Mouse (Mus musculus): ENCODE measurements around the gene P2ry10b. TPM values are rescaled to one million over a fixed set of nuclear protein-coding genes. Genes with fewer than 3 reads are reported as not detected.

P2ry10b gene
- polyA plus RNA-seq, 1 experiment from 2014 or later = 0.25 TPM

DNA sequence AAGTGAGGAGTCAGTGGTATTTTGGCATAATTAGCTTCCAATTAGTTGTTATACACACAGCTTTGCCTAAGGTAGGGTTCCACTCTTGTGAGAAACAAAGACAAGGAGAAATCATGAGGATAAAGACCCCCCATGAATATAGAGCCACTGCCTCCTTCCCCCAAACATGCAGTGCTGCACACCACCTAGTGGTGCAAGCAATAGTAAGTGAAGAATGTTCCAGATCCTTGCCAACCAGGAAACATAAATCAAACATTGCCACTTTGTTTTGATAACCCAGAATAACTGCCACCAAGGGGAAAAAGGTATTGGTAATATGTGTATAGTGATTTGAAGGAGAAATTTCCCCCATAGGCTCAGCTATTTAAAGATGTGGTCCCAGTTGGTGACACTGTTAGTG lies 11.8 kb downstream of the P2ry10b start:
- H3K36me3 ChIP-seq (ENCODE audit: control insufficient read depth, insufficient read depth, low read length) = no peaks in the 10 kb centered on the region
- H3K27me3 ChIP-seq (ENCODE audit: control insufficient read depth, insufficient read depth, low read length) = no peaks in the 10 kb centered on the region

DNA sequence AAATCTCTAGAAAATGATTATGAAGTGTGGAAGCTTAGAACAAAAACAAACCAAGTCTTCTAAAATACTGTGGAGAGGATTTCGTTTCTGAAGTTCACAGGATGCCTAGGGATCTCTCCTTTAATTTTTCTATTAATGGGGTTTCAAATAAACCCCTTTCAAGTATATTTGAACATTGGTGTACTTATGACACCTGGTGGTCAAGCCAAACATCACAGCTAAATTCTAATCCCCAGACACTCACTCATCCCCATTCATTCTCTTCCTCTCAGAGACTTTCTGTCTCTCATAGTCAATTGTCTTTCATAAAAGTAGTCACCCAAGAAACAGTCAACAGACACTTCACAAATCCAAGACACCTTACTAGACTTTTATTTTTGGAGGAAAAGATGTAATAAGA lies 19.6 kb downstream of the P2ry10b start:
- WGBS = 15% methylated on average over 1 of the region's 1 CpGs
- no peak overlapping the region for H3K9ac ChIP-seq (replicated peaks; ENCODE audit: low read length)
- no peak for ATAC-seq (ENCODE audit: low FRiP score, low TSS enrichment)
- H3K36me3 ChIP-seq (ENCODE audit: control insufficient read depth, insufficient read depth, low read length) = no peaks in the 10 kb centered on the region
- no peak overlapping the region for H3K4me3 ChIP-seq (replicated peaks; ENCODE audit: low read depth, low read length)
- H3K4me1 ChIP-seq (ENCODE audit: control insufficient read depth, insufficient read depth, low read length) = no peaks in the 10 kb centered on the region
- H3K27me3 ChIP-seq (ENCODE audit: control insufficient read depth, insufficient read depth, low read length) = no peaks in the 10 kb centered on the region
- H3K4me2 ChIP-seq (ENCODE audit: low read length) = no peak overlapping the region
- peak; percentile 45 for DNase-seq
- H3K9me3 ChIP-seq (ENCODE audit: control insufficient read depth, low read length) = no peaks in the 10 kb centered on the region
- H3K27ac ChIP-seq (replicated peaks; ENCODE audit: low read depth, low read length) = no peak overlapping the region

More for the DNA sequence above, 11.8 kb downstream of the P2ry10b start:
- H3K4me1 ChIP-seq (ENCODE audit: control insufficient read depth, insufficient read depth, low read length) = no peaks in the 10 kb centered on the region
- H3K4me3 ChIP-seq (replicated peaks; ENCODE audit: low read depth, low read length) = no peak overlapping the region
- H3K9ac ChIP-seq (replicated peaks; ENCODE audit: low read length) = no peak overlapping the region
- no peak for DNase-seq
- no peaks in the 10 kb centered on the region for H3K9me3 ChIP-seq (ENCODE audit: control insufficient read depth, low read length)
- no peak for ATAC-seq (ENCODE audit: low FRiP score, low TSS enrichment)
- no peak overlapping the region for H3K4me2 ChIP-seq (ENCODE audit: low read length)
- no peak overlapping the region for H3K27ac ChIP-seq (replicated peaks; ENCODE audit: low read depth, low read length)

DNA sequence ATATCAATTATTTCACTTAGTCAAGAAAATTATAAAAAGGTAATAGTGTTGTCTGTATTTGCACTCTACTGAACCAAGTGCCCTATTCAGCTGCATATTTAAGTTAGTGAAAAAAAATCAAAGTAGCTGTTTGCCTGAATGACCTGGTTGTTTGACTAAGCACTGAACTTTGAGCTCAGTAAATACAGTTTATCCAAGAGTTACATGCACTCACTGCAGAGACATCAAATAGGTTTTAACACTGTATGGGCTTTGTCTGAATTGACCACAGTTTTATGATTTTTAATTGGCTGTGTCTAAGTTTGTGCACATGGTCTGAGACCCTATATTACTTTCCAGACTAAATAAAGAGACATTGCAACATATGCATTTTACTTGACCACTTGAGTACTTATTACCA lies 20.4 kb downstream of the P2ry10b start:
- Histone ChIP-seq H3K4me3 (replicated peaks; ENCODE audit: low read depth, low read length) (no peak overlapping the region), H3K9ac (replicated peaks; ENCODE audit: low read length) (no peak overlapping the region), H3K4me1 (ENCODE audit: control insufficient read depth, insufficient read depth, low read length) (no peaks in the 10 kb centered on the region), H3K9me3 (ENCODE audit: control insufficient read depth, low read length) (no peaks in the 10 kb centered on the region), H3K4me2 (ENCODE audit: low read length) (no peak overlapping the region), H3K27me3 (ENCODE audit: control insufficient read depth, insufficient read depth, low read length) (no peaks in the 10 kb centered on the region), H3K36me3 (ENCODE audit: control insufficient read depth, insufficient read depth, low read length) (no peaks in the 10 kb centered on the region), H3K27ac (replicated peaks; ENCODE audit: low read depth, low read length) (no peak overlapping the region)
- ATAC-seq (ENCODE audit: low FRiP score, low TSS enrichment) (no peak), DNase-seq (no peak)

DNA sequence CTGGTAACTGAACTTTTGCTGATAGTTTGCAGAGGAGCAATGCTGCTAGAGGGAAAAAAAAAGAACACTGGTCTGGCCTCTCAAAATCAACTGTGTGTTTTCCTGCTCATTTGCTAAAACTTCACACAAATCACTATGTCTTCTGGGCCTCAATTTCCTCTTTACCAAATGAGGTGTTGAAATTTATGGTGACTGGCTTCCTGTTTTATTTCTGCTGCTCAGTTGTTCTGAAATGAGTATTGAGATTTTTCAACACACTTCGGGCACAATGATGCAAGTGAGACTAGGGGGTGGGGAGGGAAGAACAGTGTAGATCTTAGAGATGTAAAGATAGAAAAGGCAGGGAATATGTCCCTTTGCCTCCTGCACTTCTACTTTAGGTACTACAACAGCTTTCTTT lies 30.0 kb downstream of the P2ry10b start:
- Histone ChIP-seq H3K27me3 (ENCODE audit: control insufficient read depth, insufficient read depth, low read length) (no peaks in the 10 kb centered on the region), H3K9ac (replicated peaks; ENCODE audit: low read length) (no peak overlapping the region), H3K9me3 (ENCODE audit: control insufficient read depth, low read length) (no peaks in the 10 kb centered on the region), H3K4me3 (replicated peaks; ENCODE audit: low read depth, low read length) (no peak overlapping the region), H3K36me3 (ENCODE audit: control insufficient read depth, insufficient read depth, low read length) (no peaks in the 10 kb centered on the region), H3K4me1 (ENCODE audit: control insufficient read depth, insufficient read depth, low read length) (no peaks in the 10 kb centered on the region), H3K27ac (replicated peaks; ENCODE audit: low read depth, low read length) (no peak overlapping the region), H3K4me2 (ENCODE audit: low read length) (no peak overlapping the region)
- ATAC-seq (ENCODE audit: low FRiP score, low TSS enrichment) = no peak
- no peak for DNase-seq
- 68% methylated on average over 1 of the region's 1 CpGs for WGBS

DNA sequence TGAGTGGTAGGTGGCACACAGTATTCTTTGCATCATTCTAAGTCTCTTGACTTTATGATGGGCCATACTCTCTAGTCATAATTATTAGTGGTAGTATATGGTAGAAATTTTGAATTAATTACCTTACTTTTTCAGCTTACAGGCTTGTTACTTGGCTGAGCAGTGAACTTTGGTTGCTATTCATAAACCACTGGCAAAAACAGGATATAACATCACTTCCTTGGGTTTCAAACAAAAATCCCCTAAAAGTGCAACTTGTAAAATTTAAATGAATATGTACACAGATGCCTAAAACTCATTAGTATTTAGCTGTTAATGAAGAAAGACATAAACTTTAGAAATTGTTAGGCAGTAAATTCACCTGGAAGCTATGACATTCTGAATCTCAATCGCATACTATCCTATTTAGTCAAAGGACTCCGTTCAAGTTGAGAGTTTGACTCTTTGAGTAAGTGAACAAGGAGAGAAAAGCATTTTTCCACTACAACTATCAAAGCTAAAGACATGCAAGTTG lies 68.9 kb downstream of the P2ry10b start:
- no peaks in the 10 kb centered on the region for H3K9me3 ChIP-seq (ENCODE audit: control insufficient read depth, low read length)
- H3K4me3 ChIP-seq (replicated peaks; ENCODE audit: low read depth, low read length) = no peak overlapping the region
- H3K9ac ChIP-seq (replicated peaks; ENCODE audit: low read length) = no peak overlapping the region
- no peak overlapping the region for H3K4me2 ChIP-seq (ENCODE audit: low read length)
- H3K36me3 ChIP-seq (ENCODE audit: control insufficient read depth, insufficient read depth, low read length) = no peaks in the 10 kb centered on the region
- DNase-seq (no peak), ATAC-seq (ENCODE audit: low FRiP score, low TSS enrichment) (no peak)
- H3K27me3 ChIP-seq (ENCODE audit: control insufficient read depth, insufficient read depth, low read length) = no peaks in the 10 kb centered on the region
- no peak overlapping the region for H3K27ac ChIP-seq (replicated peaks; ENCODE audit: low read depth, low read length)
- H3K4me1 ChIP-seq (ENCODE audit: control insufficient read depth, insufficient read depth, low read length) = no peaks in the 10 kb centered on the region
- 87% methylated on average over 2 of the region's 2 CpGs for WGBS

Other genes with a start within 250 kb of the P2ry10b start
- gene Lpar4, start 228.3 kb upstream of the P2ry10b start, polyA plus RNA-seq (2014; fragmentation: Nextera tagmentation; extraction: Ambion mirVana) = 4.7 and 7.5 TPM in 2 replicates
- gene P2ry10, start 60.4 kb upstream of the P2ry10b start, polyA plus RNA-seq (2014; fragmentation: Nextera tagmentation; extraction: Ambion mirVana) = not detected in 2 replicates
- gene Gpr174, start 107.0 kb downstream of the P2ry10b start, polyA plus RNA-seq (2014; fragmentation: Nextera tagmentation; extraction: Ambion mirVana) = 0.09 and 0.18 TPM in 2 replicates

All from midbrain, embryonic 14.5 days (tissue).